Mouse (Mus musculus): ENCODE measurements around the gene Cryba1. TPM values are rescaled to one million over a fixed set of nuclear protein-coding genes. Genes with fewer than 3 reads are reported as not detected.

Gene Cryba1
- polyA plus RNA-seq (2015; fragmentation: Nextera tagmentation; extraction: Ambion mirVana), result 0.20 TPM in 1 of 2 replicates, not detected in the other

DNA sequence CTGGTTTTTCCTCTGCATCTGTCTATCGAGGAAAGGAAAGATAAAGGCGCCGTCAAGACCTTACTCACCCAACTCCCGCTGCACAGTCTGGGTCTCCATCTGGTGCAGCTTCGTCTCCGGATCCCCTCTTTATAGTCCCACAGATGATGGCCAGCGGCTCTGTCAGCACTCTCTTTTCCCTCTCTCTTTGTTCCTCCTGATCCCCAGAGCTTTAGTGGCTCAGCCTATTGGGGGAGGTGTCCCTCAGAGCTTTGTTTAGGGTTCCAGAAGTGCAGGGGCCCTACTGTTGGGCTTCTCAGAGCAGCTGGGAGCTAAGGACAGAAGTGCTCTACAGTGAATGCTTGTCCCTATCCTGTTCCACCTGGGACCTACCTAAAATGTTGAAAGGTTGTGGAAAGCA, at the start of gene Cryba1:
TSS of gene Cryba1 (minus strand) at position 101 of the 400 bp plus-strand sequence.
- Histone ChIP-seq H3K27me3 (replicated peaks) (no peaks in the 10 kb centered on the region), H3K36me3 (peaks cover 4% of the 10 kb centered on the region; the same call in 1 of the 2 replicates), H3K9me3 (no peaks in the 10 kb centered on the region), H3K4me1 (peaks cover 5% of the 10 kb centered on the region), H3K4me2 (no peak within 1 kb of the TSS), H3K27ac (replicated peaks) (no peak within 1 kb of the TSS), H3K9ac (no peak within 1 kb of the TSS), H3K4me3 (no peak within 1 kb of the TSS)
- 53% methylated on average over 7 of the region's 7 CpGs for WGBS
- ATAC-seq (ENCODE audit: extremely low read depth, insufficient number of reproducible peaks, low FRiP score, low TSS enrichment), result no peak

DNA sequence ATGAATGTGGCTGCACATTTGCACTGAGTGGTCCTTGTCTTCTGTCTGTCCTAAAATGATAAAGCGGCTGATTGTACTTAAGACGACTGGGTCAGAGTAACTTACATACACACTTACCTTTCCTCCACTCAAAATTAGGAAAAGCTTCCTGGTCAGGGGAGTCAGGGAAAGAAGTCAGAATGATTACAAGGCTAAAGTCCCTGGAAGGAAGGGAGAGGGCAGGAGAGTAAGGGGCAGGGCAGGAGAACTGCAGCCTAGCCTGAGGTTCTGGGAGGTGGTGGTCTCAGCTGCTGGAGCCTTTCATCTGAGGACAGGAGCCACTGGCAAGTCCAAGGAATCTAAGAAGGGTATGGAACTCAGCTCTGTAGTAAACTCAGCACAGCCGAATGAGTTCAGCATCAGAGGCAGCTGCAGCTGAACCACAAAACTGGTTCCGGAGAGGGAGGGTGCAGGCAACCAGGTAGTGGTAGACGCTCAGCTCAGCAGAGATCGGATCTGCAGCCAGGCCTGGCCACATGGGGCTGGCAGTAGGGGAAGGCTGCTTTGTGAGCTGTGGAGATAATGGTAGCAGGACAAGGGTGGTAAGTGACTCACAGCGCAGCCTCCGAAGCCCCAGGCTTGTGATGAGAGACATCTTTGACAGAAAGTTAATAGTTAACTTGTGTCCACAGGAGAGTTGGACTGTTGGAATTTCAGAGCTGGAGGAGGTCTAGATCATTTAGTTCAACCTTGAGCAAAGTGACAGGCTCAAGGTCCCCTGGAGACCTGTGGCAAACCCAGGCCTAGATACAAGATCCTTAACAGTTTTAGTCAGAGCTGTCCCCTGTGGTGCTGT, 47.0 kb upstream of the Cryba1 start:
- H3K9me3 ChIP-seq, result no peaks in the 10 kb centered on the region
- H3K36me3 ChIP-seq, result peaks cover 1% of the 10 kb centered on the region
- no peak for ATAC-seq (ENCODE audit: extremely low read depth, insufficient number of reproducible peaks, low FRiP score, low TSS enrichment)
- H3K4me2 ChIP-seq, result no peak overlapping the region; the same call in 1 of the 2 replicates
- H3K27ac ChIP-seq (replicated peaks), result peak overlapping the region; percentile 42; the same call in 1 of the 2 replicates
- H3K27me3 ChIP-seq (replicated peaks), result no peaks in the 10 kb centered on the region
- H3K4me1 ChIP-seq, result peaks cover 43% of the 10 kb centered on the region
- peak overlapping the region; percentile 55 for H3K9ac ChIP-seq
- 48% methylated on average over 8 of the region's 8 CpGs for WGBS
- H3K4me3 ChIP-seq, result no peak overlapping the region

DNA sequence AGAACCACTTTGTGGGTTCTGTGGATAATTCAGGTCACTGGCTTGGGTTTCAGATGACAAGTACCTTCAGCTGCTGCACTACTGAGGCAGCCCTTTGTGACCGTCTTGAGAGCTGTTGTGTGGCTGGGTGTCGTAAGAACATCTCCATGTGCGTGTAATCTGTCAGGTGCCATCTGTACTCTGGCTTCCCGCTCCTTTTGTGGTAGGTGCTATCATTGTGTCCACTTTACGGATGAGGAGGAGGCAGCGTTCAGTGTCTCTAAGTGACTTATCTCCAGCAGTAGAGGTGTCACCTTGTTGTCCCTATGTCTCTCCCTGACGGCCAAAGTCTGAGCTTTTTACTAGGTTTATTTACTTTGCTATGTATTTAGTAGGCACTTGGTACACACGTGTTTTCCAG, 45.3 kb upstream of the Cryba1 start:
- H3K36me3 ChIP-seq, result no peaks in the 10 kb centered on the region
- peaks cover 51% of the 10 kb centered on the region for H3K4me1 ChIP-seq
- WGBS, result 56% methylated on average over 8 of the region's 8 CpGs
- ATAC-seq (ENCODE audit: extremely low read depth, insufficient number of reproducible peaks, low FRiP score, low TSS enrichment), result no peak
- no peaks in the 10 kb centered on the region for H3K9me3 ChIP-seq
- H3K9ac ChIP-seq, result no peak overlapping the region
- no peak overlapping the region for H3K27ac ChIP-seq (replicated peaks)
- no peak overlapping the region for H3K4me2 ChIP-seq
- H3K4me3 ChIP-seq, result no peak overlapping the region
- H3K27me3 ChIP-seq (replicated peaks), result no peaks in the 10 kb centered on the region

DNA sequence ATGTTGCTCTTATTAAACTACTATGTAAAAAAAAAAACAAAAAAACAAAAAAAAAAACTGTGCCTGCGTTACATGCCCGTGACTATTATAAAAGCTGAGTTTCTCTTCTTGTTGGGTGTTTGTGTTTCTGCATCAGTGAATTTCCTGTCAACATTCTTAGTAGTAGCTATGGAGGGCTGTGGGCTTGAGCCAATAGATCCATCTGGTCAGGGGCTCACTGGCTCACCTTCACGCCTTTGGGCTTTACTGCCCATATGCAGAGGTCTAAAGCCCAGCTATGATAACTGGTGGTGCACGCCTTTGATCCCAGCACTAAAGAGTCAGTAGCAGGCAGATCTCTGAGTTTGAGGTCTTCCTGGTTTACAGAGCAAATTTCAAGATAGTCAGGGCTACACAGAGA, 44.4 kb upstream of the Cryba1 start:
- no peak for ATAC-seq (ENCODE audit: extremely low read depth, insufficient number of reproducible peaks, low FRiP score, low TSS enrichment)
- Histone ChIP-seq H3K9ac (0 out of 2 replicates have a peak overlapping the region, but pooled peaks have one; percentile 33), H3K27ac (replicated peaks) (no peak overlapping the region), H3K4me3 (no peak overlapping the region), H3K9me3 (no peaks in the 10 kb centered on the region), H3K27me3 (replicated peaks) (no peaks in the 10 kb centered on the region), H3K4me1 (peaks cover 59% of the 10 kb centered on the region), H3K4me2 (no peak overlapping the region), H3K36me3 (no peaks in the 10 kb centered on the region)
- 75% methylated on average over 4 of the region's 4 CpGs for WGBS

DNA sequence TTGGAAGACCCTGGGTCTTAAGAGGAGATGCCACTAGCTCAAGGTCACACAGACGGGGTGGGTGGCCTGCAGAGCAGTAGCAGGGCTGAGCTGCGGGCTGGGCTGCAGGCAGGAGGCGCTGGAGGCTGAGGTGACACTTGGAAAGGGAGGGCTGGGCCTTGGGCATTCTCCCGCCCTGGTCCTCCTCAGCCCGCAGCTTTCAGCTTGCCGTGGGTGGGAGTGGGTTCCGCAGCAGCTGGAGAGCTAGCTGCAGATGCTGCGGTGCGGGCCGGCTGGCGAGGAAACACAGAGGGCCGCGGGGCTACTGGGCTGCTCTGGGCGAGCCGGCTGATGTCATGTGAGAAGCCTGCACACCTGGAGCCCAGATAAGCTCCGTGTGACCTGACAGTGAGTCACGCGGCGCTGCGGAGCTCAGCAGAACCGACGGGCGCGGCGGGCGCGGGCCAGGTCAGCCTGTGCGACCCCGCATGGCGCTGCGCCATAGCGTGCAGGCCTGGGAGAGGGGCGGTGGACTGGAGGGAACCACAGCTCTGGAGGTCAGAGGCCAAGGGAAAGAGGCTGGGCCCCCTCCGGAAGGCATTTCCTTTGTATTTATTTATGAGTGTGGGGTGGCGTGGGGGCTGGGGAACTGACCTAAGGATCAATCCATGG, 41.4 kb upstream of the Cryba1 start:
- no peaks in the 10 kb centered on the region for H3K36me3 ChIP-seq
- peaks cover 61% of the 10 kb centered on the region for H3K4me1 ChIP-seq
- H3K9me3 ChIP-seq, result no peaks in the 10 kb centered on the region
- ATAC-seq (ENCODE audit: extremely low read depth, insufficient number of reproducible peaks, low FRiP score, low TSS enrichment), result no peak
- H3K27ac ChIP-seq (replicated peaks), result peak overlapping the region; percentile 82
- peak overlapping the region; percentile 86 for H3K4me2 ChIP-seq
- peak overlapping the region; percentile 56 for H3K4me3 ChIP-seq
- H3K9ac ChIP-seq, result peak overlapping the region; percentile 83
- 2% methylated on average over 35 of the region's 35 CpGs for WGBS
- H3K27me3 ChIP-seq (replicated peaks), result no peaks in the 10 kb centered on the region

GRCm38 (mm10) chr11:77765459-77765777, 40.3 kb upstream of the Cryba1 start:
- Histone ChIP-seq H3K27ac (replicated peaks) (peak overlapping the region; percentile 82), H3K9ac (peak overlapping the region; percentile 37; the same call in 1 of the 2 replicates), H3K4me1 (peaks cover 53% of the 10 kb centered on the region), H3K4me3 (peak overlapping the region; percentile 13; the same call in 1 of the 2 replicates), H3K9me3 (no peaks in the 10 kb centered on the region), H3K36me3 (no peaks in the 10 kb centered on the region), H3K4me2 (peak overlapping the region; percentile 86), H3K27me3 (replicated peaks) (peaks cover 4% of the 10 kb centered on the region; the same call in 1 of the 2 replicates)
- WGBS, result 58% methylated on average over 4 of the region's 4 CpGs
- no peak for ATAC-seq (ENCODE audit: extremely low read depth, insufficient number of reproducible peaks, low FRiP score, low TSS enrichment)

DNA sequence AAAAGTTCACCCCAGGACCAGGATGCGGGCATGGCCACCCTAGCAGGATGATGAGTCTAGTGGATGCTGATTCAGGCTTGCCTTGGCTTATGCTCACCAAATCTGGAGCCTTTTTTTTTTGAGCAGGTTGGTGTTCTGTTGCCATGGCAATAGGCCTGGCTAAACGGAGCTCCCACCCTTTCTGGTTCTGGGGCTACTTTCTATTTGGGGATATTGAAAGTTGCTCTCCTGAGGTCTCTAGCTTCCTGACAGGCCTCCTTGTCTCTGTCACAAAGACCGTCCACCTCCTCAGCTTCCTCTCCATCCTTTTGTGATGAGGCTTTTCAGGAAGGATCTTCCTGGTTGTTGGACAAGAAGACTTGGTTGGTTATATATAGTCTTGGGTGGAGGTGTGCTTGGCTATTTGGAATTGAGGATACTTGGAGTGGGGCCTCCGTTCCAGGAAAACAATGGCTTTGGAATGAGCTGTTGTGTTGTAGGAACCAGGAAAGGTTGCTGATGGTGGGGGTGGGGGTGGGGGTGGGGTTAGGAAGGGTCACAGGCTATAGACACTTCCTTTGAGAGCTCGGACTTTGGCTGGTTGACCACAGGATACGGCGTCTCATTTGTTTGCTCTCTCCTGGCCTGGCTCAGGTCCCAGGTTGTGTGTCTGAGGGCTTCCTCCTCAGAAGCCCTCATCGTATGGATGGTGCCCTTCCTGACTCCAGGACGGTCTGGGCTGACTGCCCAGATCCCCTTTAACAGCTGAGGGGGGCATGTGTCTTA, 39.8 kb upstream of the Cryba1 start:
- 46% methylated on average over 9 of the region's 9 CpGs for WGBS
- H3K4me1 ChIP-seq, result peaks cover 47% of the 10 kb centered on the region
- H3K9me3 ChIP-seq, result no peaks in the 10 kb centered on the region

GRCm38 (mm10) chr11:77763673-77764340, 38.7 kb upstream of the Cryba1 start:
- H3K9ac ChIP-seq, result peak overlapping the region; percentile 94
- H3K4me2 ChIP-seq, result peak overlapping the region; percentile 86
- H3K27me3 ChIP-seq (replicated peaks), result peaks cover 9% of the 10 kb centered on the region; the same call in 1 of the 2 replicates
- H3K4me1 ChIP-seq, result peaks cover 40% of the 10 kb centered on the region
- H3K36me3 ChIP-seq, result no peaks in the 10 kb centered on the region
- 5% methylated on average over 26 of the region's 26 CpGs for WGBS
- no peaks in the 10 kb centered on the region for H3K9me3 ChIP-seq
- H3K4me3 ChIP-seq, result peak overlapping the region; percentile 87
- peak overlapping the region; percentile 77 for H3K27ac ChIP-seq (replicated peaks)
- peak; percentile 28; the same call in 1 of the 2 replicates for ATAC-seq (ENCODE audit: extremely low read depth, insufficient number of reproducible peaks, low FRiP score, low TSS enrichment)

More for the DNA sequence above, 39.8 kb upstream of the Cryba1 start:
- peaks cover 9% of the 10 kb centered on the region; the same call in 1 of the 2 replicates for H3K27me3 ChIP-seq (replicated peaks)
- peak overlapping the region; percentile 87 for H3K4me3 ChIP-seq
- peak overlapping the region; percentile 86 for H3K4me2 ChIP-seq
- peak overlapping the region; percentile 82 for H3K27ac ChIP-seq (replicated peaks)
- no peaks in the 10 kb centered on the region for H3K36me3 ChIP-seq
- peak overlapping the region; percentile 94 for H3K9ac ChIP-seq
- no peak for ATAC-seq (ENCODE audit: extremely low read depth, insufficient number of reproducible peaks, low FRiP score, low TSS enrichment)

GRCm38 (mm10) chr11:77762783-77763672, 37.9 kb upstream of the Cryba1 start, which contains the start of gene Myo18a:
TSS of gene Myo18a (plus strand) at chr11:77763246.
- peak within 1 kb of the TSS; percentile 86 for H3K4me2 ChIP-seq
- ATAC-seq (ENCODE audit: extremely low read depth, insufficient number of reproducible peaks, low FRiP score, low TSS enrichment), result peak; percentile 70
- peaks cover 40% of the 10 kb centered on the region for H3K4me1 ChIP-seq
- peak within 1 kb of the TSS; percentile 87 for H3K4me3 ChIP-seq
- 1% methylated on average over 76 of the region's 79 CpGs for WGBS
- H3K36me3 ChIP-seq, result no peaks in the 10 kb centered on the region
- H3K27ac ChIP-seq (replicated peaks), result peak within 1 kb of the TSS; percentile 77
- peaks cover 9% of the 10 kb centered on the region; the same call in 1 of the 2 replicates for H3K27me3 ChIP-seq (replicated peaks)
- H3K9ac ChIP-seq, result peak within 1 kb of the TSS; percentile 94
- no peaks in the 10 kb centered on the region for H3K9me3 ChIP-seq

DNA sequence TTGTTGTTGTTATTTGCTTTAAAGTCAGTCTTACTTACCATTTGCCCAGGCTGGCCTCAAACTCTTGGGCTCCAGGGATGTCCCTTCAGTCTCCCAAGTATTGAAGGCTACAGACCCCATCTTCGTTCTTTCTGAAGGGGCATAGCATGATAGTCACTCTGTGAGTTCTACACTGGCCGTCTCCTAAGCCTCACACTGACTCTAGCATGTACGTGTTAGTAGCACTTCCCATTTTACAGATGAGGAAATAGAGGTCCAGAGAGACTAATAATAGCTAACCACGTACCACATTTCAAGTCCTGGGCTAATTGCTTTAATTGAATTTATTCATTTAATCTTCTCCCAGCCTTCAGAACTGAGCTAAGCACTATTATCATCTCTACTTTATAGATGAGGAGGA, 34.9 kb upstream of the Cryba1 start:
- no peak overlapping the region for H3K4me2 ChIP-seq
- H3K4me1 ChIP-seq, result peaks cover 18% of the 10 kb centered on the region
- no peak overlapping the region for H3K27ac ChIP-seq (replicated peaks)
- H3K4me3 ChIP-seq, result no peak overlapping the region
- no peaks in the 10 kb centered on the region for H3K36me3 ChIP-seq
- ATAC-seq (ENCODE audit: extremely low read depth, insufficient number of reproducible peaks, low FRiP score, low TSS enrichment), result no peak
- H3K9me3 ChIP-seq, result no peaks in the 10 kb centered on the region
- peaks cover 9% of the 10 kb centered on the region; the same call in 1 of the 2 replicates for H3K27me3 ChIP-seq (replicated peaks)
- H3K9ac ChIP-seq, result no peak overlapping the region
- WGBS, result 77% methylated on average over 4 of the region's 4 CpGs

Data from heart, embryonic 13.5 days (tissue).